Mouse (Mus musculus): ENCODE data around the gene Nol11. TPM values are rescaled to one million over a fixed set of nuclear protein-coding genes. Genes with fewer than 3 reads are reported as not detected.

Gene Nol11
- polyA plus RNA-seq, 1 experiment from 2014 or later, result 18.0 TPM

- Histone ChIP-seq H3K36me3 (ENCODE audit: control insufficient read depth, insufficient read depth) (peaks cover 3% of the 10 kb centered on the region; the same call in 1 of the 2 replicates), H3K27ac (ENCODE audit: low read length) (no peak overlapping the region), H3K4me3 (ENCODE audit: low read depth, low read length) (no peak overlapping the region), H3K4me2 (ENCODE audit: low read depth, low read length) (no peak overlapping the region), H3K9ac (ENCODE audit: low read depth, low read length) (no peak overlapping the region), H3K27me3 (ENCODE audit: control insufficient read depth, insufficient read depth, low read depth, low read length) (no peaks in the 10 kb centered on the region), H3K4me1 (ENCODE audit: control insufficient read depth, low read depth, low read length) (peaks cover 9% of the 10 kb centered on the region), H3K9me3 (replicated peaks; ENCODE audit: control insufficient read depth, low read length) (no peaks in the 10 kb centered on the region)
- ATAC-seq (ENCODE audit: low read depth), result no peak
- 68% methylated on average over 2 of the region's 2 CpGs for WGBS (ENCODE audit: insufficient replicate concordance)
Observed at GRCm38 (mm10) chr11:107190376-107190775, 1.2 kb upstream of the Nol11 start.

- no peaks in the 10 kb centered on the region for H3K9me3 ChIP-seq (replicated peaks; ENCODE audit: control insufficient read depth, low read length)
- no peak overlapping the region for H3K4me3 ChIP-seq (ENCODE audit: low read depth, low read length)
- H3K4me1 ChIP-seq (ENCODE audit: control insufficient read depth, low read depth, low read length), result peaks cover 6% of the 10 kb centered on the region
- H3K4me2 ChIP-seq (ENCODE audit: low read depth, low read length), result no peak overlapping the region
- whole genome bisulfite sequencing (ENCODE audit: insufficient replicate concordance), result 84% methylated on average over 8 of the region's 8 CpGs
- H3K27ac ChIP-seq (ENCODE audit: low read length), result no peak overlapping the region
- peaks cover 24% of the 10 kb centered on the region for H3K36me3 ChIP-seq (ENCODE audit: control insufficient read depth, insufficient read depth)
- H3K27me3 ChIP-seq (ENCODE audit: control insufficient read depth, insufficient read depth, low read depth, low read length), result no peaks in the 10 kb centered on the region
- ATAC-seq (ENCODE audit: low read depth), result no peak
- no peak overlapping the region for H3K9ac ChIP-seq (ENCODE audit: low read depth, low read length)
Observed at GRCm38 (mm10) chr11:107183777-107184176, 5.4 kb downstream of the Nol11 start.

GRCm38 (mm10) chr11:107161215-107161614 is 28.0 kb downstream of the Nol11 start:
- Histone ChIP-seq H3K4me3 (ENCODE audit: low read depth, low read length) (no peak overlapping the region), H3K4me2 (ENCODE audit: low read depth, low read length) (no peak overlapping the region), H3K36me3 (ENCODE audit: control insufficient read depth, insufficient read depth) (no peaks in the 10 kb centered on the region), H3K27me3 (ENCODE audit: control insufficient read depth, insufficient read depth, low read depth, low read length) (no peaks in the 10 kb centered on the region), H3K9me3 (replicated peaks; ENCODE audit: control insufficient read depth, low read length) (no peaks in the 10 kb centered on the region), H3K27ac (ENCODE audit: low read length) (no peak overlapping the region), H3K4me1 (ENCODE audit: control insufficient read depth, low read depth, low read length) (no peaks in the 10 kb centered on the region), H3K9ac (ENCODE audit: low read depth, low read length) (no peak overlapping the region)
- ATAC-seq (ENCODE audit: low read depth), result no peak
- WGBS (ENCODE audit: insufficient replicate concordance), result 56% methylated on average over 4 of the region's 4 CpGs

- Histone ChIP-seq H3K9me3 (replicated peaks; ENCODE audit: control insufficient read depth, low read length) (no peaks in the 10 kb centered on the region), H3K4me3 (ENCODE audit: low read depth, low read length) (no peak overlapping the region), H3K4me1 (ENCODE audit: control insufficient read depth, low read depth, low read length) (no peaks in the 10 kb centered on the region), H3K4me2 (ENCODE audit: low read depth, low read length) (no peak overlapping the region), H3K9ac (ENCODE audit: low read depth, low read length) (no peak overlapping the region), H3K27me3 (ENCODE audit: control insufficient read depth, insufficient read depth, low read depth, low read length) (no peaks in the 10 kb centered on the region), H3K27ac (ENCODE audit: low read length) (no peak overlapping the region), H3K36me3 (ENCODE audit: control insufficient read depth, insufficient read depth) (no peaks in the 10 kb centered on the region)
- WGBS (ENCODE audit: insufficient replicate concordance), result 26% methylated on average over 1 of the region's 1 CpGs
- no peak for ATAC-seq (ENCODE audit: low read depth)
Observed at GRCm38 (mm10) chr11:107159034-107159433, 30.1 kb downstream of the Nol11 start.

- Histone ChIP-seq H3K36me3 (ENCODE audit: control insufficient read depth, insufficient read depth) (no peaks in the 10 kb centered on the region), H3K27ac (ENCODE audit: low read length) (no peak overlapping the region), H3K4me2 (ENCODE audit: low read depth, low read length) (no peak overlapping the region), H3K4me1 (ENCODE audit: control insufficient read depth, low read depth, low read length) (no peaks in the 10 kb centered on the region), H3K9me3 (replicated peaks; ENCODE audit: control insufficient read depth, low read length) (no peaks in the 10 kb centered on the region), H3K4me3 (ENCODE audit: low read depth, low read length) (no peak overlapping the region), H3K9ac (ENCODE audit: low read depth, low read length) (no peak overlapping the region), H3K27me3 (ENCODE audit: control insufficient read depth, insufficient read depth, low read depth, low read length) (no peaks in the 10 kb centered on the region)
- no peak for ATAC-seq (ENCODE audit: low read depth)
- WGBS (ENCODE audit: insufficient replicate concordance), result 50% methylated on average over 5 of the region's 5 CpGs
Observed at GRCm38 (mm10) chr11:107156977-107157642, 32.1 kb downstream of the Nol11 start.

GRCm38 (mm10) chr11:107155292-107155691 is 33.9 kb downstream of the Nol11 start:
- Histone ChIP-seq H3K9me3 (replicated peaks; ENCODE audit: control insufficient read depth, low read length) (no peaks in the 10 kb centered on the region), H3K4me3 (ENCODE audit: low read depth, low read length) (no peak overlapping the region), H3K4me1 (ENCODE audit: control insufficient read depth, low read depth, low read length) (no peaks in the 10 kb centered on the region), H3K4me2 (ENCODE audit: low read depth, low read length) (no peak overlapping the region), H3K9ac (ENCODE audit: low read depth, low read length) (no peak overlapping the region), H3K36me3 (ENCODE audit: control insufficient read depth, insufficient read depth) (no peaks in the 10 kb centered on the region), H3K27me3 (ENCODE audit: control insufficient read depth, insufficient read depth, low read depth, low read length) (no peaks in the 10 kb centered on the region), H3K27ac (ENCODE audit: low read length) (no peak overlapping the region)
- 69% methylated on average over 5 of the region's 5 CpGs for WGBS (ENCODE audit: insufficient replicate concordance)
- no peak for ATAC-seq (ENCODE audit: low read depth)

GRCm38 (mm10) chr11:107154431-107154830 is 34.8 kb downstream of the Nol11 start:
- 69% methylated on average over 7 of the region's 7 CpGs for WGBS (ENCODE audit: insufficient replicate concordance)
- no peaks in the 10 kb centered on the region for H3K27me3 ChIP-seq (ENCODE audit: control insufficient read depth, insufficient read depth, low read depth, low read length)
- H3K4me3 ChIP-seq (ENCODE audit: low read depth, low read length), result no peak overlapping the region
- H3K4me1 ChIP-seq (ENCODE audit: control insufficient read depth, low read depth, low read length), result no peaks in the 10 kb centered on the region
- ATAC-seq (ENCODE audit: low read depth), result no peak
- no peaks in the 10 kb centered on the region for H3K36me3 ChIP-seq (ENCODE audit: control insufficient read depth, insufficient read depth)
- no peak overlapping the region for H3K27ac ChIP-seq (ENCODE audit: low read length)
- no peak overlapping the region for H3K4me2 ChIP-seq (ENCODE audit: low read depth, low read length)
- no peaks in the 10 kb centered on the region for H3K9me3 ChIP-seq (replicated peaks; ENCODE audit: control insufficient read depth, low read length)
- no peak overlapping the region for H3K9ac ChIP-seq (ENCODE audit: low read depth, low read length)

- H3K9ac ChIP-seq (ENCODE audit: low read depth, low read length), result no peak overlapping the region
- H3K27me3 ChIP-seq (ENCODE audit: control insufficient read depth, insufficient read depth, low read depth, low read length), result no peaks in the 10 kb centered on the region
- H3K4me2 ChIP-seq (ENCODE audit: low read depth, low read length), result no peak overlapping the region
- no peaks in the 10 kb centered on the region for H3K4me1 ChIP-seq (ENCODE audit: control insufficient read depth, low read depth, low read length)
- H3K4me3 ChIP-seq (ENCODE audit: low read depth, low read length), result no peak overlapping the region
- no peaks in the 10 kb centered on the region for H3K9me3 ChIP-seq (replicated peaks; ENCODE audit: control insufficient read depth, low read length)
- WGBS (ENCODE audit: insufficient replicate concordance), result 55% methylated on average over 5 of the region's 5 CpGs
- H3K27ac ChIP-seq (ENCODE audit: low read length), result no peak overlapping the region
- ATAC-seq (ENCODE audit: low read depth), result no peak
- no peaks in the 10 kb centered on the region for H3K36me3 ChIP-seq (ENCODE audit: control insufficient read depth, insufficient read depth)
Observed at GRCm38 (mm10) chr11:107153645-107154044, 35.5 kb downstream of the Nol11 start.

GRCm38 (mm10) chr11:107151809-107152208 is 37.4 kb downstream of the Nol11 start:
- no peak overlapping the region for H3K4me3 ChIP-seq (ENCODE audit: low read depth, low read length)
- H3K4me2 ChIP-seq (ENCODE audit: low read depth, low read length), result no peak overlapping the region
- no peaks in the 10 kb centered on the region for H3K4me1 ChIP-seq (ENCODE audit: control insufficient read depth, low read depth, low read length)
- 69% methylated on average over 7 of the region's 7 CpGs for WGBS (ENCODE audit: insufficient replicate concordance)
- no peak overlapping the region for H3K27ac ChIP-seq (ENCODE audit: low read length)
- no peak overlapping the region for H3K9ac ChIP-seq (ENCODE audit: low read depth, low read length)
- ATAC-seq (ENCODE audit: low read depth), result no peak
- H3K27me3 ChIP-seq (ENCODE audit: control insufficient read depth, insufficient read depth, low read depth, low read length), result no peaks in the 10 kb centered on the region
- no peaks in the 10 kb centered on the region for H3K36me3 ChIP-seq (ENCODE audit: control insufficient read depth, insufficient read depth)
- no peaks in the 10 kb centered on the region for H3K9me3 ChIP-seq (replicated peaks; ENCODE audit: control insufficient read depth, low read length)
